Mouse (Mus musculus) kidney, embryonic 16.5 days (tissue): Measurements from ENCODE around the gene 4933406M09Rik. TPM values are rescaled to one million over a fixed set of nuclear protein-coding genes. Genes with fewer than 3 reads are reported as not detected.

Experiments used
- ATAC-seq: fragments of 200-750 bp; cut with Nextera tagmentation; 2 replicates; pipeline ENCODE4 v1.8.0; 2017; ENCODE audit warnings: moderate TSS enrichment; ENCODE audit not compliant: low FRiP score, low TSS enrichment
- H3K27ac ChIP-seq: fragments of 300-500 bp; sonication (generic); 2 replicates; pipeline ENCODE4 v1.5.1; 2014; ENCODE audit warnings: low read length
- H3K27me3 ChIP-seq: fragments of 300-500 bp; sonication (generic); 2 replicates; pipeline ENCODE4 v1.6.1; 2014; ENCODE audit warnings: low read length, control low read depth, mixed read lengths; ENCODE audit not compliant: insufficient read depth
- H3K36me3 ChIP-seq: fragments of 300-500 bp; sonication (generic); 2 replicates; pipeline ENCODE4 v1.6.1; 2014; ENCODE audit warnings: low read length, control low read depth, mixed read lengths; ENCODE audit not compliant: insufficient read depth
- H3K4me1 ChIP-seq: fragments of 300-500 bp; sonication (generic); 2 replicates; pipeline ENCODE4 v1.6.1; 2014; ENCODE audit warnings: low read length, control low read depth, mixed read lengths; ENCODE audit not compliant: insufficient read depth
- H3K4me2 ChIP-seq: fragments of 300-500 bp; sonication (generic); replicated peaks from 2 replicates; pipeline ENCODE4 v1.6.1; 2014; ENCODE audit warnings: low read depth, low read length
- H3K4me3 ChIP-seq: fragments of 300-500 bp; sonication (generic); 2 replicates; pipeline ENCODE4 v1.5.1; 2014; ENCODE audit warnings: mild to moderate bottlenecking, low read length
- H3K9ac ChIP-seq: fragments of 300-500 bp; sonication (generic); replicated peaks from 2 replicates; pipeline ENCODE4 v1.6.1; 2014; ENCODE audit warnings: low read length
- H3K9me3 ChIP-seq: fragments of 300-500 bp; sonication (generic); 2 replicates; pipeline ENCODE4 v1.6.1; 2016; ENCODE audit warnings: low read length, control low read depth
- WGBS: fragments of 180-500 bp; shearing (Covaris S2); extraction: QIAGEN DNeasy Blood & Tissue Kit; methylation state at CpG from one replicate; pipeline ENCODE4 v1.1.7; 2014; 5-methylcytosine and 5-hydroxymethylcytosine counted together
- polyA plus RNA-seq: library from polyadenylated mRNA; unstranded; fragments of >200 nt; fragmentation: Nextera tagmentation; extraction: Ambion mirVana; gene quantifications from 2 replicates; pipeline ENCODE4 v1.2.1, GENCODE M21; 2015

Gene 4933406M09Rik
- polyA plus RNA-seq, 1 experiment from 2014 or later, result not detected

- peak; percentile 96 for ATAC-seq
- Histone ChIP-seq H3K4me1 (peaks cover 26% of the 10 kb centered on the region), H3K4me3 (peak within 1 kb of the TSS; percentile 86), H3K9ac (peak within 1 kb of the TSS; percentile 79), H3K27me3 (no peaks in the 10 kb centered on the region), H3K9me3 (no peaks in the 10 kb centered on the region), H3K4me2 (peak within 1 kb of the TSS; percentile 90), H3K36me3 (peaks cover 19% of the 10 kb centered on the region; the same call in 1 of the 2 replicates), H3K27ac (peak within 1 kb of the TSS; percentile 89)
- under 1% methylated on average over 43 of the region's 43 CpGs for WGBS
Measured at GRCm38 (mm10) chr1:134405509-134406413, 20.0 kb downstream of the 4933406M09Rik start, which contains the start of gene Cyb5r1. Gene Cyb5r1, plus strand, starts transcription at chr1:134405559.

GRCm38 (mm10) chr1:134406414-134406771, 20.7 kb downstream of the 4933406M09Rik start:
- Histone ChIP-seq H3K4me1 (peaks cover 26% of the 10 kb centered on the region), H3K27ac (peak overlapping the region; percentile 89), H3K9me3 (no peaks in the 10 kb centered on the region), H3K36me3 (peaks cover 25% of the 10 kb centered on the region), H3K9ac (peak overlapping the region; percentile 79), H3K27me3 (no peaks in the 10 kb centered on the region), H3K4me2 (peak overlapping the region; percentile 90), H3K4me3 (peak overlapping the region; percentile 86)
- no peak for ATAC-seq
- WGBS, result 24% methylated on average over 8 of the region's 8 CpGs

- 39% methylated on average over 8 of the region's 8 CpGs for WGBS
- ATAC-seq, result peak; percentile 62; the same call in 1 of the 2 replicates
- H3K4me3 ChIP-seq, result no peak overlapping the region
- peaks cover 30% of the 10 kb centered on the region for H3K36me3 ChIP-seq
- peaks cover 26% of the 10 kb centered on the region for H3K4me1 ChIP-seq
- peak overlapping the region; percentile 83 for H3K27ac ChIP-seq
- H3K9ac ChIP-seq, result peak overlapping the region; percentile 45
- H3K4me2 ChIP-seq, result peak overlapping the region; percentile 10
- H3K27me3 ChIP-seq, result no peaks in the 10 kb centered on the region
- H3K9me3 ChIP-seq, result no peaks in the 10 kb centered on the region
Measured at GRCm38 (mm10) chr1:134408080-134408479, 22.3 kb downstream of the 4933406M09Rik start.

- Histone ChIP-seq H3K36me3 (peaks cover 30% of the 10 kb centered on the region), H3K4me1 (peaks cover 35% of the 10 kb centered on the region), H3K27me3 (no peaks in the 10 kb centered on the region), H3K9me3 (no peaks in the 10 kb centered on the region), H3K4me3 (no peak overlapping the region), H3K9ac (no peak overlapping the region), H3K4me2 (no peak overlapping the region), H3K27ac (no peak overlapping the region)
- 85% methylated on average over 9 of the region's 9 CpGs for WGBS
- no peak for ATAC-seq
Measured at GRCm38 (mm10) chr1:134411706-134412629, 26.2 kb downstream of the 4933406M09Rik start.

- Histone ChIP-seq H3K4me1 (peaks cover 35% of the 10 kb centered on the region), H3K27me3 (no peaks in the 10 kb centered on the region), H3K27ac (peak overlapping the region; percentile 96; the same call in 1 of the 2 replicates), H3K9ac (peak overlapping the region; percentile 65; the same call in 1 of the 2 replicates), H3K4me3 (no peak overlapping the region), H3K4me2 (no peak overlapping the region), H3K9me3 (no peaks in the 10 kb centered on the region), H3K36me3 (peaks cover 21% of the 10 kb centered on the region)
- ATAC-seq, result no peak
- WGBS, result 36% methylated on average over 2 of the region's 2 CpGs
Measured at GRCm38 (mm10) chr1:134414038-134414437, 28.3 kb downstream of the 4933406M09Rik start.

GRCm38 (mm10) chr1:134414501-134415167, 28.9 kb downstream of the 4933406M09Rik start:
- peak; percentile 14 for ATAC-seq
- 12% methylated on average over 11 of the region's 11 CpGs for WGBS
- Histone ChIP-seq H3K27me3 (no peaks in the 10 kb centered on the region), H3K4me3 (peak overlapping the region; percentile 88), H3K4me1 (peaks cover 41% of the 10 kb centered on the region), H3K27ac (peak overlapping the region; percentile 96), H3K36me3 (peaks cover 16% of the 10 kb centered on the region), H3K4me2 (peak overlapping the region; percentile 62), H3K9ac (peak overlapping the region; percentile 65), H3K9me3 (no peaks in the 10 kb centered on the region)

- H3K9me3 ChIP-seq, result no peaks in the 10 kb centered on the region
- H3K4me1 ChIP-seq, result peaks cover 48% of the 10 kb centered on the region
- under 1% methylated on average over 75 of the region's 77 CpGs for WGBS
- H3K27ac ChIP-seq, result peak within 1 kb of the TSS; percentile 96
- peak; percentile 100 for ATAC-seq
- H3K4me2 ChIP-seq, result peak within 1 kb of the TSS; percentile 62
- no peaks in the 10 kb centered on the region for H3K27me3 ChIP-seq
- H3K36me3 ChIP-seq, result peaks cover 12% of the 10 kb centered on the region
- peak within 1 kb of the TSS; percentile 93 for H3K9ac ChIP-seq
- peak within 1 kb of the TSS; percentile 88 for H3K4me3 ChIP-seq
Measured at GRCm38 (mm10) chr1:134415168-134415831, 29.6 kb downstream of the 4933406M09Rik start, which contains the start of gene Adipor1. Gene Adipor1, plus strand, starts transcription at chr1:134415378.

- H3K27ac ChIP-seq, result no peak overlapping the region
- ATAC-seq, result no peak
- H3K4me3 ChIP-seq, result no peak overlapping the region
- no peak overlapping the region for H3K4me2 ChIP-seq
- no peaks in the 10 kb centered on the region for H3K9me3 ChIP-seq
- H3K4me1 ChIP-seq, result peaks cover 63% of the 10 kb centered on the region
- H3K36me3 ChIP-seq, result peaks cover 3% of the 10 kb centered on the region; the same call in 1 of the 2 replicates
- H3K27me3 ChIP-seq, result no peaks in the 10 kb centered on the region
- no peak overlapping the region for H3K9ac ChIP-seq
- 69% methylated on average over 2 of the region's 2 CpGs for WGBS
Measured at GRCm38 (mm10) chr1:134418414-134418975, 32.8 kb downstream of the 4933406M09Rik start.
